ENCODE assay signal across 8 mouse cellular contexts in genomic region chr4:93551086-93551485, GRCm38 (mm10).
DNase-seq lines count a peak whose midpoint lies in the region.

No protein-coding gene starts in this region.

- DNase-seq in adrenal gland, adult 2 months, result peak; percentile 36
- DNase-seq in adrenal gland, adult 18-20 months (ENCODE audit: low spot score in 2 of 2), result no peak
- peak; percentile 26 for DNase-seq in urinary bladder, postnatal 25 days (ENCODE audit: low spot score)
- no peak for DNase-seq in urinary bladder, adult 2 months (ENCODE audit: low spot score)
- DNase-seq in heart, postnatal 4 days, result peak; percentile 54
- peak; percentile 38 to 54 for DNase-seq in left cerebral cortex, postnatal 36 days (ENCODE audit: low spot score in 2 of 2)
- DNase-seq in right cerebral cortex, postnatal 4 days, result peak; percentile 76
- DNase-seq in embryo, embryonic 10.5 days (ENCODE audit: low spot score), result no peak

- intact Hi-C loops in left cerebral cortex, postnatal 36 days (cut with DNase I), result no loop called here

Comparison
In these comparisons a context has a peak if more than half of its experiments do, and no peak if none do; other contexts are left out.
1. DNase-seq: peak in adrenal gland, adult 2 months (single experiment), urinary bladder, postnatal 25 days (single experiment), heart, postnatal 4 days (single experiment), left cerebral cortex, postnatal 36 days (2 of 2) and right cerebral cortex, postnatal 4 days (single experiment); none in adrenal gland, adult 18-20 months (0 of 2), urinary bladder, adult 2 months (single experiment) and embryo, embryonic 10.5 days (single experiment).